Mouse (Mus musculus) myocyte (in vitro differentiated cells): Measurements from ENCODE around the gene Vcp. TPM values are rescaled to one million over a fixed set of nuclear protein-coding genes. Genes with fewer than 3 reads are reported as not detected.
A peak's percentile ranks its signal among the peaks of the same experiment; 100 is the strongest.

ENCODE experiments used
- H3K27me3 ChIP-seq: one replicate; pipeline ENCODE4 v1.6.1; 2011; ENCODE audit not compliant: control insufficient read depth, insufficient read depth, insufficient read length
- H3K36me3 ChIP-seq: one replicate; pipeline ENCODE4 v1.6.1; 2011; ENCODE audit not compliant: control insufficient read depth, insufficient read depth
- H3K4me2 ChIP-seq: one replicate; pipeline ENCODE4 v1.6.1; 2011; ENCODE audit warnings: low read depth, control low read depth
- H3K4me3 ChIP-seq: one replicate; pipeline ENCODE4 v1.5.1; 2011; ENCODE audit warnings: mild to moderate bottlenecking, control low read depth, moderate library complexity
- H3K79me2 ChIP-seq: one replicate; pipeline ENCODE4 v1.6.1; 2011; ENCODE audit not compliant: control insufficient read depth, insufficient read depth
- H3ac ChIP-seq: one replicate; pipeline ENCODE4 v1.6.1; 2011; ENCODE audit not compliant: control insufficient read depth, insufficient read length
- CEBPB ChIP-seq: IDR thresholded peaks from 2 replicates; pipeline ENCODE4 v1.6.1; 2011; ENCODE audit warnings: mild to moderate bottlenecking, moderate library complexity; ENCODE audit not compliant: poor library complexity, insufficient read depth, severe bottlenecking
- E2F4 ChIP-seq: IDR thresholded peaks from one replicate; pipeline ENCODE4 v1.6.1; 2011; ENCODE audit warnings: mild to moderate bottlenecking, control low read depth, moderate library complexity; ENCODE audit not compliant: insufficient read depth
- MAX ChIP-seq: IDR thresholded peaks from one replicate; pipeline ENCODE4 v1.6.1; 2011; ENCODE audit warnings: low read depth, mild to moderate bottlenecking, control low read depth
- MYOD1 ChIP-seq, 3 experiments: IDR thresholded peaks; one replicate each; pipeline ENCODE4 v1.6.1; 2011; ENCODE audit warnings: control low read depth in 2 of 3, low read depth in 2 of 3, mild to moderate bottlenecking in 2 of 3, moderate library complexity in 1 of 3; ENCODE audit not compliant: insufficient read length in 2 of 3, control insufficient read depth in 1 of 3
- MYOG ChIP-seq, 3 experiments: IDR thresholded peaks; one replicate each; pipeline ENCODE4 v1.6.1; 2011; ENCODE audit warnings: control low read depth in 2 of 3, low read depth in 2 of 3, mild to moderate bottlenecking in 2 of 3; ENCODE audit not compliant: insufficient read length in 2 of 3, control insufficient read depth in 1 of 3, insufficient read depth in 1 of 3
- POLR2A ChIP-seq: IDR thresholded peaks from one replicate; pipeline ENCODE4 v1.6.1; 2011; ENCODE audit warnings: low read depth, mild to moderate bottlenecking, control low read depth, moderate library complexity; ENCODE audit not compliant: insufficient read length
- POLR2AphosphoS2 ChIP-seq: IDR thresholded peaks from one replicate; pipeline ENCODE4 v1.6.1; 2011; ENCODE audit warnings: low read depth, control low read depth; ENCODE audit not compliant: insufficient read length
- REST ChIP-seq: IDR thresholded peaks from one replicate; pipeline ENCODE4 v1.6.1; 2011; ENCODE audit warnings: mild to moderate bottlenecking, control low read depth, moderate library complexity; ENCODE audit not compliant: insufficient read depth, insufficient read length
- SRF ChIP-seq: IDR thresholded peaks from one replicate; pipeline ENCODE4 v1.6.1; 2011; ENCODE audit warnings: low read depth; ENCODE audit not compliant: control insufficient read depth, insufficient read length
- TCF12 ChIP-seq: IDR thresholded peaks from one replicate; pipeline ENCODE4 v1.6.1; 2011; ENCODE audit warnings: mild to moderate bottlenecking, control low read depth; ENCODE audit not compliant: poor library complexity, insufficient read depth, severe bottlenecking
- TCF3 ChIP-seq: IDR thresholded peaks from one replicate; pipeline ENCODE4 v1.6.1; 2011; ENCODE audit warnings: low read depth, control low read depth; ENCODE audit not compliant: insufficient read length
- USF1 ChIP-seq: IDR thresholded peaks from one replicate; pipeline ENCODE4 v1.6.1; 2011; ENCODE audit warnings: low read depth, mild to moderate bottlenecking, control low read depth, moderate library complexity
- polyA plus RNA-seq: library from polyadenylated mRNA; unstranded; fragments of >200 nt; fragmentation: generic; extraction: Trizol; gene quantifications from one replicate; pipeline ENCODE4 v1.2.1, GENCODE M21; 2012; ENCODE audit warnings: missing spikeins

Gene Vcp
- polyA plus RNA-seq, 1 experiment, result 334 TPM

GRCm38 (mm10) chr4:43020876-43021275 lies 20.6 kb upstream of the Vcp start:
- Histone ChIP-seq H3ac (no peak overlapping the region), H3K4me3 (no peak overlapping the region), H3K36me3 (no peaks in the 10 kb centered on the region), H3K27me3 (no peaks in the 10 kb centered on the region), H3K79me2 (no peaks in the 10 kb centered on the region), H3K4me2 (no peak overlapping the region)
- no peak for TF ChIP-seq USF1
- no peak for TF ChIP-seq SRF
- no peak for TF ChIP-seq POLR2AphosphoS2
- no peak for TF ChIP-seq REST
- TF ChIP-seq CEBPB, result no peak
- no peak for TF ChIP-seq MYOG (IDR thresholded peaks at IDR 0.05; ENCODE audit: control insufficient read depth in 1 of 3, insufficient read depth in 1 of 3, insufficient read length in 2 of 3, low read depth in 2 of 3)
- no peak for TF ChIP-seq E2F4
- TF ChIP-seq MAX, result no peak

GRCm38 (mm10) chr4:43019641-43020465 lies 19.5 kb upstream of the Vcp start:
- H3K4me2 ChIP-seq, result no peak overlapping the region
- H3ac ChIP-seq, result no peak overlapping the region
- H3K79me2 ChIP-seq, result no peaks in the 10 kb centered on the region
- no peaks in the 10 kb centered on the region for H3K27me3 ChIP-seq
- no peaks in the 10 kb centered on the region for H3K36me3 ChIP-seq
- TF ChIP-seq POLR2A (no peak), MAX (no peak), MYOD1 (IDR thresholded peaks at IDR 0.05; ENCODE audit: control insufficient read depth in 1 of 3, insufficient read length in 2 of 3, low read depth in 2 of 3) (no peak), TCF3 (no peak), MYOG (IDR thresholded peaks at IDR 0.05; ENCODE audit: control insufficient read depth in 1 of 3, insufficient read depth in 1 of 3, insufficient read length in 2 of 3, low read depth in 2 of 3) (no peak), SRF (no peak), CEBPB (no peak), E2F4 (no peak), TCF12 (no peak), POLR2AphosphoS2 (no peak), USF1 (no peak), REST (no peak)
- no peak overlapping the region for H3K4me3 ChIP-seq

- Histone ChIP-seq H3K79me2 (no peaks in the 10 kb centered on the region), H3K4me2 (no peak overlapping the region), H3K36me3 (no peaks in the 10 kb centered on the region), H3ac (no peak overlapping the region), H3K4me3 (no peak overlapping the region), H3K27me3 (no peaks in the 10 kb centered on the region)
- TF ChIP-seq MAX (no peak), USF1 (no peak), TCF12 (no peak), TCF3 (no peak), POLR2AphosphoS2 (no peak), MYOG (IDR thresholded peaks at IDR 0.05; ENCODE audit: control insufficient read depth in 1 of 3, insufficient read depth in 1 of 3, insufficient read length in 2 of 3, low read depth in 2 of 3) (no peak), REST (no peak), POLR2A (no peak), SRF (no peak)
Observed at GRCm38 (mm10) chr4:43019176-43019575, 18.9 kb upstream of the Vcp start.

- H3K4me2 ChIP-seq, result no peak overlapping the region
- no peaks in the 10 kb centered on the region for H3K79me2 ChIP-seq
- no peak overlapping the region for H3K4me3 ChIP-seq
- H3K36me3 ChIP-seq, result no peaks in the 10 kb centered on the region
- TF ChIP-seq MYOG (IDR thresholded peaks at IDR 0.05; ENCODE audit: control insufficient read depth in 1 of 3, insufficient read depth in 1 of 3, insufficient read length in 2 of 3, low read depth in 2 of 3), result no peak
- TF ChIP-seq TCF3, result no peak
- no peak for TF ChIP-seq POLR2A
- TF ChIP-seq SRF, result no peak
- no peak for TF ChIP-seq E2F4
- TF ChIP-seq TCF12, result no peak
- no peak for TF ChIP-seq CEBPB
- TF ChIP-seq USF1, result no peak
- no peak overlapping the region for H3ac ChIP-seq
- H3K27me3 ChIP-seq, result no peaks in the 10 kb centered on the region
Observed at GRCm38 (mm10) chr4:43018156-43018555, 17.8 kb upstream of the Vcp start.

DNA sequence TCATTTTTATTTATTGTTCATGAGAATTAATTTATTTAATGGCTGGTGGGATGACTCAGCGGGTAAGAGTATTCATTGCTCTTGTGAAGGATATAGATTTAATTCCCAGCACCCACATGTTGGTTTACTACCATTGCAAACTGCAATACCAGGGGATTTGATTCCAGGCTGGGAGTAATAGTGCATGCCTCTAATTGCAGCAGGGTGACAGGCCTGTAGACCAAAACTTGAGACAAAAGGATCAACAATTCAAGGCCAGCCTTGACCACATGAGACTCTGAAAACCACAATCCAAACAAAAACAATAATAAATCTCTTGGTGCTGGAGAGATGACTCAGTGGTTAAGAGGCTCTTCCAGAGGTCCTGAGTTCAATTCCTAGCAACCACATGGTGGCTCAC lies 11.8 kb upstream of the Vcp start:
- H3K27me3 ChIP-seq, result no peaks in the 10 kb centered on the region
- H3K4me3 ChIP-seq, result no peak overlapping the region
- H3K36me3 ChIP-seq, result no peaks in the 10 kb centered on the region
- no peak for TF ChIP-seq POLR2A
- TF ChIP-seq SRF, result no peak
- TF ChIP-seq MYOD1 (IDR thresholded peaks at IDR 0.05; ENCODE audit: control insufficient read depth in 1 of 3, insufficient read length in 2 of 3, low read depth in 2 of 3), result no peak
- TF ChIP-seq CEBPB, result peak; percentile 30; the same call in 1 of the 2 replicates
- TF ChIP-seq POLR2AphosphoS2, result no peak
- H3K79me2 ChIP-seq, result no peaks in the 10 kb centered on the region
- no peak overlapping the region for H3K4me2 ChIP-seq
- H3ac ChIP-seq, result no peak overlapping the region
